11 mouse cellular contexts compared by ENCODE assay signal in genomic region chr7:49087154-49087553, GRCm38 (mm10).
DNase-seq lines count a peak whose midpoint lies in the region; ATAC-seq lines count a peak whose summit lies in the region.
"Had no signal": no experiment of that assay in that cellular context is flagged by ENCODE, and none has a peak within 500 bp of the region (broad histone marks: within the 10 kb centered on the region; RNA-seq: fewer than 3 reads in every experiment).

No protein-coding gene starts in this region.

- ATAC-seq in hindbrain, embryonic 16.5 days: peak; percentile 31; the same call in 1 of the 2 replicates
- ATAC-seq in inflammation-experienced regulatory T-cells, adult 6 months: no peak
- ATAC-seq: intestine, embryonic 15.5 days had no signal

- no peak overlapping the region for H3K4me3 ChIP-seq in heart, embryonic 10.5 days
- no peak overlapping the region for H3K4me3 ChIP-seq in hindbrain, embryonic 16.5 days (ENCODE audit: low read length)
- H3K4me3 ChIP-seq: intestine, embryonic 15.5 days; midbrain, embryonic 10.5 days had no signal

- peaks cover 89% of the 10 kb centered on the region for H3K4me1 ChIP-seq in heart, embryonic 10.5 days
- H3K4me1 ChIP-seq in hindbrain, embryonic 16.5 days (ENCODE audit: control insufficient read depth, insufficient read depth, low read depth, low read length): peaks cover 62% of the 10 kb centered on the region

- no peak for DNase-seq in heart, embryonic 10.5 days (ENCODE audit: low spot score)
- no peak for DNase-seq in heart, adult 18-20 months
- DNase-seq in left cerebral cortex, postnatal 4 days: peak; percentile 79
- DNase-seq in left cerebral cortex, postnatal 36 days (ENCODE audit: low spot score in 2 of 2): no peak
- DNase-seq in cerebellum, adult 9-10 months: peak; percentile 73
- DNase-seq: gastrocnemius, postnatal 36 days; kidney, postnatal 14 days had no signal

- H3K9ac ChIP-seq in hindbrain, embryonic 16.5 days (ENCODE audit: low read depth, low read length): no peak overlapping the region
- H3K9ac ChIP-seq: intestine, embryonic 15.5 days had no signal

- intact Hi-C loops in left cerebral cortex, postnatal 4 days (cut with DNase I): no loop called here
- intact Hi-C loops in left cerebral cortex, postnatal 36 days (cut with DNase I): no loop called here

- peak overlapping the region; percentile 83 for H3K27ac ChIP-seq in heart, embryonic 10.5 days
- no peak overlapping the region for H3K27ac ChIP-seq in hindbrain, embryonic 16.5 days (ENCODE audit: low read depth, low read length)
- H3K27ac ChIP-seq: intestine, embryonic 15.5 days had no signal

- H3K27me3 ChIP-seq in heart, embryonic 10.5 days (ENCODE audit: insufficient read depth, poor library complexity, severe bottlenecking): peaks cover 18% of the 10 kb centered on the region
- no peaks in the 10 kb centered on the region for H3K27me3 ChIP-seq in hindbrain, embryonic 16.5 days (replicated peaks; ENCODE audit: control insufficient read depth, insufficient read depth, low read length)

- H3K4me2 ChIP-seq in hindbrain, embryonic 16.5 days (ENCODE audit: low read length): no peak overlapping the region
- H3K4me2 ChIP-seq: intestine, embryonic 15.5 days had no signal

- H3K9me3 ChIP-seq in heart, embryonic 10.5 days: no peaks in the 10 kb centered on the region
- no peaks in the 10 kb centered on the region for H3K9me3 ChIP-seq in hindbrain, embryonic 16.5 days (ENCODE audit: control insufficient read depth, low read length)
- H3K9me3 ChIP-seq: intestine, embryonic 15.5 days; midbrain, embryonic 10.5 days had no signal

- H3K36me3 ChIP-seq in heart, embryonic 10.5 days: no peaks in the 10 kb centered on the region
- no peaks in the 10 kb centered on the region for H3K36me3 ChIP-seq in hindbrain, embryonic 16.5 days (ENCODE audit: control insufficient read depth, insufficient read depth, low read length)
- H3K36me3 ChIP-seq: intestine, embryonic 15.5 days; midbrain, embryonic 10.5 days had no signal

- 48% methylated on average over 5 of the region's 5 CpGs for WGBS in heart, embryonic 10.5 days
- 46% methylated on average over 5 of the region's 5 CpGs for WGBS in hindbrain, embryonic 16.5 days

Comparison
In these comparisons a context has a peak if more than half of its experiments do, and no peak if none do; other contexts are left out.
1. DNase-seq: peak in left cerebral cortex, postnatal 4 days (single experiment) and cerebellum, adult 9-10 months (single experiment); none in heart, embryonic 10.5 days (single experiment), heart, adult 18-20 months (0 of 2) and left cerebral cortex, postnatal 36 days (0 of 2).